Mouse (Mus musculus) lung, postnatal 0 days (tissue): ENCODE measurements around the gene Tbc1d14.

ENCODE experiments used
- CTCF ChIP-seq: IDR thresholded peaks from 2 replicates; pipeline ENCODE4 v1.5.1; 2016; ENCODE audit warnings: antibody characterized with exemption, mild to moderate bottlenecking
- EP300 ChIP-seq: IDR thresholded peaks from 2 replicates; pipeline ENCODE4 v1.6.1; 2016; ENCODE audit warnings: antibody characterized with exemption, mild to moderate bottlenecking, control low read depth

DNA sequence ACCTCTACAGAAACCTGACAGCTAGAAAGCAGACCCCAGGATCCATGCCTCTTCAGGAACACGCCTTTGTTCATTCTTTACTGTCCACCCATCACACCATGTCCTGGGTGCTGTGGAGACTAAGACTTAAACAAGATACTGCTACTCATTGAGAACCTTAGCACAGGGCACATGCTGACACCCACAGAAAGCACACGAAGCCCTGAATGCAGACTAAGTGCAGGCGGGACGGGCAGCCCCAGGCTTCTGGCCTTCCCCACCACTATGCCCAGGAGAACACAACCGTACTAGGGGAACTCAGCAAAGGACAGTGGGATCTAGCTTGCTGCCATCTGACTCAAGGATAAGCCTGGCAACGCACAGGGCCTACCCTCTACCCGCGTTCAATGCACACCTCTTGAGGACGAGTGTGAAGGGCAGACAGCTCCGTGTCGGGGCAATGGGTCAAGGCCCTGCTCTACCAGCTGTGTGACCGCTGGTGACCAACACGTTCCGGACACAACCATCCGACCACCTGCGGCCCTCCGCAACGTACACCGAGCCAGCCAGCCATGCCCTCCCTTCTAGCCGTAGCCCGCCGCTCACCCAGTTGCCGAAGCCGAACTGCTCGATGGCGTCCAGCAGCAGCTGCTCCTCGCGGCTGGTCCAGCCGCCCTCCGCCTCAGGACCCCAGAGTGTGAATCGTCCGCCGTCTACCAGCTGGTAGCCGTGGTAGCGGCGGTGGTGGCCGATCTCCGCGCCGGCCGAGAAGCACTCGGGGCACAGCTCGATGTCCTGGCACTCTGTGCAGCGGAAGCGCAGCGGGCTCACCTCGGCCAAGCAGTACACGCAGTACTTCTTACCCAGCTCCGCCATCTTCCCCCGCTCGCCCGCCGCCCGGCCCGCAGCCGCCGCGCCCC is 109.6 kb downstream of the Tbc1d14 start:
- TF ChIP-seq CTCF (no peak), EP300 (no peak)
